Mouse (Mus musculus): Measurements from ENCODE around the gene Snrpb2.

Gene Snrpb2

GRCm38 (mm10) chr2:143062812-143063792 lies at the start of gene Snrpb2:
Gene Snrpb2, plus strand, starts transcription at chr2:143063039.
- peak; percentile 85 to 91 for DNase-seq

GRCm38 (mm10) chr2:143013057-143013456 lies 49.8 kb upstream of the Snrpb2 start:
- DNase-seq = no peak

GRCm38 (mm10) chr2:143018084-143018483 lies 44.8 kb upstream of the Snrpb2 start:
- no peak for DNase-seq

GRCm38 (mm10) chr2:143018591-143019130 lies 44.2 kb upstream of the Snrpb2 start:
- no peak for DNase-seq

GRCm38 (mm10) chr2:143019727-143020126 lies 43.1 kb upstream of the Snrpb2 start:
- no peak for DNase-seq

- no peak for DNase-seq
Observed at GRCm38 (mm10) chr2:143023331-143023730, 39.5 kb upstream of the Snrpb2 start.

- no peak for DNase-seq
Observed at GRCm38 (mm10) chr2:143024226-143024625, 38.6 kb upstream of the Snrpb2 start.

GRCm38 (mm10) chr2:143031283-143031682 lies 31.6 kb upstream of the Snrpb2 start:
- DNase-seq = no peak

- no peak for DNase-seq
Observed at GRCm38 (mm10) chr2:143032378-143033255, 30.2 kb upstream of the Snrpb2 start.

GRCm38 (mm10) chr2:143034350-143035085 lies 28.3 kb upstream of the Snrpb2 start:
- DNase-seq = no peak

GRCm38 (mm10) chr2:143035086-143035593 lies 27.7 kb upstream of the Snrpb2 start:
- no peak for DNase-seq

- no peak for DNase-seq
Observed at GRCm38 (mm10) chr2:143041596-143041995, 21.2 kb upstream of the Snrpb2 start.

- no peak for DNase-seq
Observed at GRCm38 (mm10) chr2:143055251-143055650, 7.6 kb upstream of the Snrpb2 start.

- DNase-seq = no peak
Observed at GRCm38 (mm10) chr2:143056736-143057135, 6.1 kb upstream of the Snrpb2 start.

- DNase-seq = no peak
Observed at GRCm38 (mm10) chr2:143062432-143062811, 417 bp upstream of the Snrpb2 start.

GRCm38 (mm10) chr2:143065914-143066313 lies 3.1 kb downstream of the Snrpb2 start:
- no peak for DNase-seq

GRCm38 (mm10) chr2:143078198-143078851 lies 15.5 kb downstream of the Snrpb2 start, which contains the start of gene Otor:
Gene Otor, plus strand, starts transcription at chr2:143078473.
- DNase-seq = no peak

GRCm38 (mm10) chr2:143081693-143082092 lies 18.9 kb downstream of the Snrpb2 start:
- no peak for DNase-seq

GRCm38 (mm10) chr2:143084852-143085397 lies 22.1 kb downstream of the Snrpb2 start:
- DNase-seq = no peak

- DNase-seq = no peak
Observed at GRCm38 (mm10) chr2:143089866-143090265, 27.0 kb downstream of the Snrpb2 start.

GRCm38 (mm10) chr2:143093726-143094125 lies 30.9 kb downstream of the Snrpb2 start:
- peak; percentile 31 to 54 for DNase-seq

Data from cerebellum, postnatal 25 days (tissue).